Mouse (Mus musculus) layer of hippocampus, adult 8-10 months (tissue): ENCODE results near the gene Crlf1. TPM values are rescaled to one million over a fixed set of nuclear protein-coding genes. Genes with fewer than 3 reads are reported as not detected.

Experiments used
- DNase-seq, 2 experiments: peaks; one replicate each; pipeline ENCODE4 v3.0.0; 2022; ENCODE audit warnings: low spot score in 2 of 2
- total RNA-seq, 4 experiments: library from RNA; stranded (reverse); gene quantifications; 2 replicates each; pipeline ENCODE4 v1.2.4; 2022

Gene Crlf1
- total RNA-seq, 4 experiments from 2014 or later: 20.4 to 31.5 (median 30.1) TPM

DNA sequence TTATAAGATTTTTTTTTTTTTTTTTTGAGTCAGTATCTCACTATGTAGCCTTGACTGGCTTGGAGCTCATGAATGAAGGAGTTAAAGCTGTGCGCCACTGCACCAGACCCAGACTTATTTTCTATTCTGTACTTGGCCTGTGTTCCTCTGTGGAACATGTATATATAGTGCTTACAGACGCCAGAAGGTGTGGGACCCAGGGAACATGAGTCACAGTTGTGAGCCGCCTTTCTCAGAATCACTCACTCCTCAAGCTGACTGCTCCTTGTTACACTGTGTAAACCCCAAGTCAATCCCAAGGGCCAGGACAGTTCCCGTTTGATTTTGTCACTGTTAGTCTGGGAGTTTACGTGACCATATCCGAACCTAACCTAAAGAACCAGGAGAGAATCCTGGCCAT lies 26.1 kb downstream of the Crlf1 start:
- DNase-seq: no peak

DNA sequence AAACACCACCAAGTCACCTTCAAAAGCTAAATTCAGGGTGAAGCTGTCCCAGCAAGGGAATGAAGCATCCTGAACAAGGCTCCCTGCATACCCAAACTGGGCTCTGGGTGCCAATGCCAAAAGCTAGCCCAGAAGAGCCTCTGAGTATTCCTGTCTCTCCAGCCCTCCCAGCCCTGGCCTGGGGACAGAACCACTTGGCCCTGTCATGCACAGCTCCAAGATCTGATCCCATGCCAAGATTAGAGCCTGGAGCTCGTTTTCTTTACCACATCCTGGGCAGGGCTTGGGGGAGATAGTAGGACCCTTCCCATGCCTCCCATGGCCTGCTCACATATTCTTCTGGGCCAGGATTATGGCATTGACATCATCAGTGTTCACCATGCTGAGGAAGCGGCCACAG lies 26.6 kb downstream of the Crlf1 start:
- no peak for DNase-seq

DNA sequence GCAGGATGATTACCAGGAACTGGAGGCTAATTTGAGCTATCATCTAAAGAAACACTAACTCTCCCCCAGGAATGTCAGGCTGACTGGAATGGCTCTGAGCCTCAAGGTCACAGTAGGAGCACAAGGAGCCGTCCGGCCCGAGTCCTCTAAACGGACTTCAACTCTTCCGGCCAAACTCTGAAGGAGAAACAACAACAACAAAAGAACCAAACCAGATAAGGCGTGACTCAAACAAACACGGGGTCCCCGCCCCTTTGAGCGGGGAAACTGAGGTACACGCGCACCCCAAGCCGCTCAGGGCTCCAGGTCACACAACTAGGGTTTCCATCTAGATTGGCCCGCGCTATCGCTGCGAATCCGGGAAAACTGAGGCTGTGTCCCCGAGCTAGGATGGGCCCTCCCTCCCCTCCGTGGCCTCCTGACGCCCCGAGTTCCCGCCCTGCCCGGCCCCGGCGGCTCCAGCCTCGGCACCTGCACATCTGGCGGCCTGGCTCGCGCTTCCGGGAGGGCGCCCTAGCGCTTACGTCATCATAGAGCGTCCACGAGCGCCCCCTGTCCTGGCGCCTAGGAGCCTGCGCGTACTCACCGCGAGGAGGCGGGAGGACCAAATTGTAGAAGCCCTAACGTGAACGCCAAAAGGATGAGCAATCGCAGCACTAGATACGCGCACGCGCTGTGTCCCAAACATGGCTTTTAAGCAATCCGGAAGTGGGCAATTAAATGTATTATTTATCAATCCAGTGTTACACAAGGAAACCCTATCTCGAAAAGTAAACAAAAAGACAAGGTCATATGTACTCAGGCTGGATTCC lies 29.8 kb downstream of the Crlf1 start:
- peak; percentile 94 to 96 for DNase-seq

DNA sequence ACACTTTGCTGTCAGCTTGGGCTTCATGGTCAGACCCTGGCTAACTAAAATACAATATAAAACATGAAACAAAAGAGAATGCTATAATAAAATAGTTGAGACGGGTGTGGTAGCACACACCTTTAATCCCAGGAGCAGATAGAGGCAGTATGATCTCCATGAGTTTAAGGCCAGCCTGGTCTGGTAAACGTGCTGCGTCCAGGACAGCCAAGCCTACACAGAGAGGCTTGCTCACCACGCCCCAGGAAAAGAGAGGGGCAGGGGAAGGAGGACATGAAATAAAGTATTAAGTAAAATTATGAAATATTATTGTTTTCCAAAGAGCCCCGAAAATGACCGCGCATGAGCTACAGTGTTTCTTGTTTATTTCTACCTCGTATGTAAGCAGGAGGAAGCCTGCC lies 34.2 kb downstream of the Crlf1 start:
- no peak for DNase-seq

DNA sequence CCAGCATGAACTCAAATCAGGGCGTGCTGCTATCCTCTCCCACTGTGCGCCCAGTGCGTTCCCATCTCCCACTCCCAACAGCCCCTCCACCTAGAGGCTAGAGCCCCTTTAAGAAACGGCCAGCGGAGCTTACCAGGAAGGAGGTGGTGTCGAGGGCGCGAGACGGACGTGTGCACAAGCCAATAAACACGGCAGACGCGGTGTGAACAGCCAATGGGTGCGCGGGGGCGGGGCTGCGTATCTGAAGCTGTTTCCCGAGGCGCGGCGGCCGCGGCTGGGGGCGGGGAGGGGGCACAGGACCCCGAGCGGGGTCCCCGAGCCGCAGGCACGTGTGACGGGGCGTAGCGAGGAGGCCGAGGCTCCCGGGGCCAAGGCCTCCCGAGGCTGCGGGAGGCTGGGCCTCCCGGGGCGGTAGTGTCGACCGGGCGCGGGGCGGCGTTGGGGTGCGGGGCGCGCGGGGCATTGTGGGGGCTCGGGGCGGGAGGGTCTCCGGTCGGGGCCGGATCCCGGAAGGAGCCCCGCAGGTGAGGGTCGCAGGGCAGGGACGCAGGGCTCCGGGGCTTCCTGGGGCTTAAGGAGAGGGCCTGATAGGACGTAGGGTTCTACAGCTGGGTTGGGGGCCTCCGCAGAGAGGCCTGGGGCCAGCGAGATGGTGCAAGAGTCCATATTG lies 34.7 kb downstream of the Crlf1 start, which contains the start of the genes Fkbp8 and Kxd1:
TSS of gene Fkbp8 (plus strand) at position 213 of the 670 bp plus-strand sequence.
TSS of gene Kxd1 (minus strand) at position 445 of the 670 bp plus-strand sequence.
- DNase-seq: peak; percentile 96 to 100

DNA sequence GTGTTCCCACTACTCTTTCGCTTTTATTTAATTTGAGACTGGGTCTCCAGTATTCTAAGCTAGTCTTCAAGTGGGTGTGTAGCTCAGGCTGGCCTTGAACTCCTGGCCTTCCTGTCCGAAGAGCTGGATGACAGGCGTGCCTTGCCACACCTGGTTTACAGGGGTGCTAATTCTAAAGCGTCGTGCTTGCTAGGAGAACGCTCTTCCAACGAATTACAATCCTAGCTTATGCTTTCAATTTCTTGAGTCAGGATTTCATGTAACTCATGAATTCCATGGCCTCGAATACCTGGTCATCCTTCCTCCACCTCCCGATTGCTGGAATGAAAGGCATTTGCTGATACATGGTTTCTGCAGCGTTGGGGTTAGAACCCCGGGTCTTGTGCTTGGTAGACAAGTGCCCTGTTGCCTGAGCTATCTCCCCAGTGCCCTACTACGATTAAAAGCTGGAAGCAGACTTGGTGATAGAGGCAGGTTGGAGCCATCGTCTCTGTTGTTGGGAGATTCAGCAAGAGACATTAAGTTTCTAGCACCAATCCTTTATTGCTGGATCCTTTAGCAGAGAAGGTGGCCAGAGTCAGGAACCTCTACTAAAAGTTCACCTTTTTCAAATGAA lies 35.3 kb downstream of the Crlf1 start:
- DNase-seq: no peak

DNA sequence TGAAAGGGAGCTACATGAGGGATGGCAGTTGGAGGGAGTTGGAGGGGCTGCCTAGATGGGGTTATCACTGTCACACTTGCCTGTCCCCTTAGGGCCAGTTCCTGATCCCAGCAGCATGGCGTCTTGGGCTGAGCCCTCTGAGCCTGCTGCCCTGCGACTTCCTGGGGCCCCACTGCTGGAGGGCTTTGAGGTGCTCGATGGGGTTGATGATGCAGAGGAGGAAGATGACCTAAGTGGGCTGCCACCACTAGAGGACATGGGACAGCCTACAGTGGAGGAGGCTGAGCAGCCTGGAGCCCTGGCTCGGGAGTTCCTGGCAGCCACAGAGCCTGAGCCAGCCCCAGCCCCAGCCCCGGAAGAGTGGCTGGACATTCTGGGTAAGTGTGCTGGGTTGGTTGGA lies 36.3 kb downstream of the Crlf1 start:
- DNase-seq: no peak

DNA sequence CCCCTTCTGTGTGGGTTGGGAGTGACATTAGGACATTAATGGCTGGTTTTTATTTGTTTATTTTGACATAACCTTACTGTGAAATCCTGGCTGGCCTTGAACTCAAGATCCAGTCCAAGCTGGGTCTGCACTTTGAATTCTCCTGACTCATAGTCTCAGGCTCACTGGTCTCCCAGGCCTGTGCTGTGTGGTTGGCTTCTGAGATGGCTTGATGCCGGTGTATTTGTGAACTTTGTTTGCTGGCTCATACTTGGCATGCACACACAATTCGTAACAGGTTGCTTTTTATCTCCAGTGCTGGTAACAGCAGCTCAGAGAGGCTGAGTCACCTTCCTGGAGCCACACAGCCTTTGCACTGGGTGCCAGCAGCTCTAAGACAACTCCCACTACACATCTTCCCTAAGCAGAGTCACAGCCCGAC lies 36.8 kb downstream of the Crlf1 start:
- DNase-seq: no peak

DNA sequence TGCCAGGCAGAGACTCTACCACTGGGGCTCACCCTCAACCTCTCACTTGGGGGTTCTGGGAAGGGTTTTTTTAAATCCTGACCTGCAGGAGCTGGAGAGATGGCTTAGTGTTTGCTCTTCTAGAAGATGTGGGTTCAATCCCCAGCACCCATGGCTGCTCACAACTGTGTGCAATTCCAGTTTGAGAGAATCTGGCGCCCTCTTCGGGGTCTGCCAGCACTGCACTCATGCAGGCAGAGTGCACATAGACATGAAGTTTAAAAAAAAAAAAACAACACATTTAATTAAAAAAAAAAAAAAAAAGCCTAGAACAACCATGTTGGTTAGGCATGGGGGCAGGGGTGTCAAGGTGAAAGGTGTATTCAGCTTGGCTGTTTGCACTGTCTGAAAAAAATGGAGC lies 37.4 kb downstream of the Crlf1 start:
- no peak for DNase-seq

DNA sequence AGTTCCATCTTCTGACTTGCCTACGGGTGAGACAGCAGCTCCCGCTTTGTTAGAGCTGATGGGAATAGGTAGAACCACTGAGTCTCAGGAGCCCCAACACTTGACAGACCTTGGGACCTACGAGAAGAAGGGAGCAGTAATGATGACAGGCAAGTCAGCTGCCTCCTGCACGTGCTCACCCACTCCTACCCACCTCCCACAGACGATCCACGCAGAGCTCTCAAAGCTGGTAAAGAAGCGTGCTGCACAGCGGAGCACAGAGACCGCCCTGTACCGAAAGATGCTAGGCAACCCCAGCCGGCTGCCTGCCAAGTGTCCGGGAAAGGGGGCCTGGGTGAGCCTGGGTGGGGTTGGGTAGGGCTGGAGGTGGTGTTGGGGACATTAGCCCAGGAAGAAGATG lies 41.3 kb downstream of the Crlf1 start:
- no peak for DNase-seq

DNA sequence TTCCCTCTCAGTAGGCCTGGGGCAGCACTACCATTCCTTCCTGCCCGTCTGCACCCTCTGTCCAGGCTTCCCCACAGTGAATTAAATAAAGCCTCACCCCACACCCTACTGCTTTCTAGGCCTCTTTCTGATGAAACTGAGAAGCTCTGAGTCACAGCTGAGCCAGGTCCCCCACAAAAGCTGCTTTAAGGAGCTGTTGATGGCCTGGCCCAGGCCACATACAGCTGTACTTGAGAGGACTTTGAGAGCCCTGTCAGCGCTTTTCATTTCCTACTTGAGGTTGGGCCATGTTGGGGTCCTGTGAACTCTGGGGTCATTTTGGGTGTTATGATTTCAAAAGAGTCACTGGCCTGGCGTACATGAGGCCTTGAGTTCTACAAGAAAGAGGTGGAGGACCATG lies 42.3 kb downstream of the Crlf1 start:
- no peak for DNase-seq

DNA sequence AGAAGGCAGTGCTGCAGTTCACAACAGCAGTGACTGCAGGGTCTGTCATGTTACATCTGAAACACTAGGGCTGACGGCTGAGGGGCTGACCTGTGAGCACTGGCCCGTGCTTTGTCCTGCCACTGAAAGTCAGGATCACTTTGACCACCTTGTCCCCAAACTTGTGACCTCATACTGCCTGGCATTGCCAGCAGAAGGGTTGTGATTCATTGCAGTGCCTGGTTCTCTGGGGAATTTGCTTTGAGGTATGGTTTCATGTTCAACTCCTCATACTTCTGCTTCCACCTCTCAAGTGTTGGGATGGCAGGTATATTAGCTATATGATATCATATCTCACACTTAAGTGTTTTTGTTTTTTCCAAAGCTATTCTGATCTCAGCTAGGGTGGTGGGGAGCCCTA lies 42.7 kb downstream of the Crlf1 start:
- no peak for DNase-seq

DNA sequence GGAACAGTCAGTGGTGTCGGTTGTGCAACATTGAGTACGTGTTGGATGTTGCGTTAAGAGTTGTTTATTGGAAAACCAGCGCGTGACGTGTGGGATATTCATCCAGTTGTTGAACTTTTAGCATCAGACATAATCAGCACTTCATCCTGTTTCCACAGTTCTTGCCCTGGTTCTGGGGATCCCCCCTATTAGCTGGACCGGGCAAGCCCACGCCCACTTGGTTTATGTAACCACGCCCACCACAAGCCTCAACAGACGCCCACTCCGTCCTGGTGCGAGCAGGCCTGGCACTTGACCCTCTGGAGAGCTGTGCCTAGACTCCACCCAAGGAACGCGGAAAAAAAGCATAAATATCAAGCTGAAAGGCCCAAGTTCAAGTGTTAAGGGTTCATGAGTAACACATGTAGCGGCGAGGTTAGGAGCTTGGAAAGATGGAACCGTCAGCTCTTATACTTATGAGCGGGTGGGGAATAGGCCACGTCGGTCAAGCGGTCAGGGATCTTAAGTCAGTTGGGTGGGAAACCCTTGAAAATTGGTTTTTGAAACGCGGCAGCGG lies 45.1 kb downstream of the Crlf1 start:
- DNase-seq: peak in 1 of 2 experiments; percentile 65

DNA sequence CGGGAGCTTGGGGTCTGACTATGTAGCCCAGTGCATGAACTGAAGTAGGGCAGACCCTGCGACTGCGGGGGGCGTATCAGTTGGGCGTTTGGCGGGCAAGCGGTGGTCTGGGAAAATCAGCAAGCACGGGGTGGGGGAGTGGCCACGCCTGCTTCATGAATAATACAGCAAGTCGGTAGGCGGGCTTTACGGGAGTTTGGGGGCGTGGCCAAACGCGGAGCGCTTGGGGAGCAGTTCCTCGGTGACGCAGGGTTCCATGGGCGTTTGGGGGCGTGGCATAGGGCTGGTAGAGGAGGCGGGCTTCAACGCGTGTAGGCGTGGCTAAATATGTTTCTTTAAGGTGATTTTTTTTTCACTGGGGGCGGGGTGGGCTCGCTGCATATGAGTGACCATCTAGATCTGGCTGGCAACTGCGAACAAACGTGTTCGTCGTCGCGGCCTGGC lies 45.7 kb downstream of the Crlf1 start:
- DNase-seq: peak; percentile 99

DNA sequence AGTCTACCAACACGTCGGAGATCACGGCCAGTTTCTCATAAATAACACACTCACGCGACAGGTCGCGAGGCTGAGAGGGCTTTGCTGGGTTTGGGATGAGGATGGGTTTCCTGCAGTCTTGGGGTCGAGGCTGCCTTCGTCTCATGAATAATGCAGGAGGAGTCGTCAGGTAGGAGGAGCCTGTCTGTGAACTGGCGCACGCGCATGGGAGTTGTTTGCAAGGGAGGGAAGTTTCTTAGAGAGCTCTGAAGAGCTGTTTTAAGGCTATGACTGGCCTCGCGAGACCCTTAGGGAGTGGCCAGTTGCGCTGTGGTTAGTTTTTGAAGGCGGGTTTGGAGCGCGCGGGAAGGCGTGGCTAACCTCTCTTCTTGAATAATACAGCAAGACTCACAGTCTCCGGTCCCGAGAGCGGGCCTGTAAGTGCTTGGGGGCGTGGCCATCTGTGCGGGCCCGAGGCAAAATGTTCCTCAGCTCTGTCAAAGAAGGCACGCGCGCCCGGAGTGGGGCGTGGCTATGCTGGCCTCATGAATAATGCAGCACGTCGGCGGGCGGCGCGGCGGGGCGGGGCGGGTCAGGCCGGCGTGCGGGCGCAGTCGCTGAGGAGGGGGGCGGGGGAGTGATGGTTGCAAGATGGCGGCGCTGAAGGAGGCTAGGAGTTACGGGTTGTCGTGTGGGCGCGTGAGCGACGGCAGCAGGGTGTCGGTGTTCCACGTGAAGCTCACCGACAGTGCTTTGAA lies 46.3 kb downstream of the Crlf1 start, which contains the start of gene Ell:
TSS of gene Ell (plus strand) at position 381 of the 737 bp plus-strand sequence.
- peak; percentile 99 for DNase-seq

DNA sequence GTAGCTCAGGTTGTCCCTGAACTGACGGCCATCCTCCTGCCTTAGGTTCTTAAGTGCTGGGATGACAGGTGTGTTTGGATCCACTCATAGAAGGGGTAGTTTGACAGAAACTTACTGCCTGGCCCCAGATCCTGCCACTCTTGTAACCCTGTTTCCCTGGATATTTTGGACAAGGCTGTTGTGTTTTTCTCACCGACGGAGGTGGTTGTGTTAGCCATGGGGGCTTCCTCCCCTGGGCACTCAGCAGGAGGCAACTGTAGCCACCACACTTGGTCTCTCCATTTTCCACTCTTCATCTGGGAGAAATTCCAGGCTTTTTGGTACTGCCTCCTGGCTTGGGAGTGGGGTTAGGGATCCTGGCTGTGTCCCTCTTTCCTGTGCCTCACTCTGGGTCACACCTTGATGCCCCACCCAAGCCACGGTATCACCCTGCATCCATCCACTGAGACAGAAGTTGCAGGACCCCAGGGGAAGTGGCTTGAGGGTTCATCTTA lies 47.1 kb downstream of the Crlf1 start:
- DNase-seq: no peak

DNA sequence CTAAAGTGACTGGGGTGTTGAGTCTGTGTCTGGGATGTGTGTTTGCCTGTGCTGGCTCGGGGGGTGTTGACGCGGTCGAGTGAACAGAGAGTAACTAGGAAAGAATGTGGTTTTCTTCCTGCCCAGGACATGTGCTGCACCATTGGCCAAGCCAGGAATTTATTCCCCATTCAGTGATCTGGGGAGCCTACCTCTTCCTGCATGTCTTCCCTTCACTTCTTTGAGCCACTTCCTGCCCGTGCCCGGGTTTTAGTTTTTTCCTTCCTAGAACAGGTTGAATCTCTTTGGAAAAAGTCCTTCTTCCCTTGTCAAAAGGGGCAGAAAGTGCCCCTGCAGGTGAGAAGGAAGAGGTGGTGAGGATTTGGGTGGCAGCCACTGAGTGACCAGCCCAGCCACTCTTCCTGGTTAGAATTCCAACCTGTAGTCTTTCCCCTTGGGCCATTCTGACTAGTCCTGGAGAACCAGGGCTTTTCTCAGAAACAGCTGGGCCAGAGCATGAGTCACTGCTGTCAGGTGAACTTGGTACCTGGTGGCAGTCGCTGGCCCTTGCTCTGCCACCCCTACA lies 47.6 kb downstream of the Crlf1 start:
- DNase-seq: no peak

DNA sequence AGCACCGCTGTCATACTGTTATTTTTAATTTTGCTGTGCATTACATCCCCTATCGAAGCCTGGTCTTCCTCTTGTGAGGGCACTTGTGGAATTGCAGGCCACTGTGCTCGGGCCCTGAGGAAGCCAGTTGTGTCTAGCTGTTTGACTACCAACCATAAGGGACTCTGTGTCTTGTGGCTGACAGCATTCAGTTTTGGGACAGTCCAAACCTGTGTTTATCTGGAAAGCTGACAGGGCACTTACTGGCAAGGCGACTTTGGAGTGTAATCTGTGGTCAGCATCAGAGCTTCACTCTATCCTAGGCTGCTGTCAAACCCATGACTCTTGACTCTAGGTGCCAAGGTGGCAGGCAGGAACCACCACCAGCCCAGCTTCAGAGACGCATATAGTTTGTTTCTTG lies 48.1 kb downstream of the Crlf1 start:
- DNase-seq: no peak

DNA sequence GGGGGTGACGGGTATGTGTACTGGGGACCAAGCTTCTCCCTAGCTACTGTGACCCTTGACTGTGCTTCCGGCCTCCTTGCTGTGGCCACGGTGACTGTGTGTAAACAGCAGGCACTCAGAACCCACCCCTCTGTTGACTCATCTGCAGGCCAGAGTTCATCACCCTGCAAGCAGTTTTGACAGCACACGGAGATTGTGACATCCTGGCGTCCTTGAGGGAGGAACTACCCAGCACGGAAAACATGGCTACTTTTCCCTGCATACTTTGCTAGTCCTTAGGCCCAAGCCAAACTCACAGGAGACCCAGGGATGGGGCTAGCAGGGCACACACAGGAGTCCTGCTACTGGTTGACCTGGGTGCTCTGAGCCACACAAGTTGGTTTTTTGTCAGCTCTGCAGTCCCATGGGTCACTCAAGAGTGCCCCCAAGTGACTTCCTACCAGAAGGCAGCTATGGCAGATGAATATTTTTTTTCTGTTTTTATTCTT lies 51.3 kb downstream of the Crlf1 start:
- no peak for DNase-seq

DNA sequence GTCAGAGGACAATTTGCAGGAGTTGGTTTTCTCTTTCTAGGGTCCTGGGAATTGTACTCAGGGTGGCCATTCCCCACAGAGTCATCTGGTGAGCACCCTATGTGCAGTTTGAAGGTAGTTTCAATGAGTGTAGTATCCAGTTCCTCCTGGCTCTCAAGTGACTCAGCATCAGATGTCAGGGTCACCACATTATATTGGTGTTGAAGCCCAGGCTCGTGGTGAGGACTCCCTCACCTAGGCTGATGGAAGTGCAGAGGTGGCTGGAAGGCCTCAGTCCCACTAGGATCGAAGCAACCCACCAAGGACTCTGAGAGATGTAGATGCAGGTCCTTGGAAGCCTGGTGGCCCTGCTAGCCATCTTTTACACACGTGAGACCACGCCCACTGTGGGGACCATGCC lies 53.5 kb downstream of the Crlf1 start:
- DNase-seq: no peak
